Mouse (Mus musculus): ENCODE data around the gene Prcd.

The Prcd gene

DNA sequence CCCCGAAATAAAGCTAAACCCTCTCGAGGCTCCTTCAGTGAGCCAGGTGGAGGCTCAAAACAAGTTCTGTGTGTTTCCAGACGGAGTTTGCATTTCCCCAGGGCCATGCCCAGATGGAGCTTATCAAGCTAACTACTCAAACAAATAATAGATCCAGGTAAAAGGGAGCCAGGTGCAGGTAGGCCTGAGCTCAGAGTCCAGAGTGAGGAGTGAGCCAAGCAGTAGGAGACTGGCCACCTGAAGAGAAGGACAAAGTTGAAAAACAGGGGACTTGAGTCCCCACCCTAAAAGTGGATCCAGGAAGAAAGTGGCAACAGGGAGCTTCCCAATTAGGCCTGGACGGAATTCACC is 40.5 kb downstream of the Prcd start:
- no peak for DNase-seq (ENCODE audit: low spot score)

DNA sequence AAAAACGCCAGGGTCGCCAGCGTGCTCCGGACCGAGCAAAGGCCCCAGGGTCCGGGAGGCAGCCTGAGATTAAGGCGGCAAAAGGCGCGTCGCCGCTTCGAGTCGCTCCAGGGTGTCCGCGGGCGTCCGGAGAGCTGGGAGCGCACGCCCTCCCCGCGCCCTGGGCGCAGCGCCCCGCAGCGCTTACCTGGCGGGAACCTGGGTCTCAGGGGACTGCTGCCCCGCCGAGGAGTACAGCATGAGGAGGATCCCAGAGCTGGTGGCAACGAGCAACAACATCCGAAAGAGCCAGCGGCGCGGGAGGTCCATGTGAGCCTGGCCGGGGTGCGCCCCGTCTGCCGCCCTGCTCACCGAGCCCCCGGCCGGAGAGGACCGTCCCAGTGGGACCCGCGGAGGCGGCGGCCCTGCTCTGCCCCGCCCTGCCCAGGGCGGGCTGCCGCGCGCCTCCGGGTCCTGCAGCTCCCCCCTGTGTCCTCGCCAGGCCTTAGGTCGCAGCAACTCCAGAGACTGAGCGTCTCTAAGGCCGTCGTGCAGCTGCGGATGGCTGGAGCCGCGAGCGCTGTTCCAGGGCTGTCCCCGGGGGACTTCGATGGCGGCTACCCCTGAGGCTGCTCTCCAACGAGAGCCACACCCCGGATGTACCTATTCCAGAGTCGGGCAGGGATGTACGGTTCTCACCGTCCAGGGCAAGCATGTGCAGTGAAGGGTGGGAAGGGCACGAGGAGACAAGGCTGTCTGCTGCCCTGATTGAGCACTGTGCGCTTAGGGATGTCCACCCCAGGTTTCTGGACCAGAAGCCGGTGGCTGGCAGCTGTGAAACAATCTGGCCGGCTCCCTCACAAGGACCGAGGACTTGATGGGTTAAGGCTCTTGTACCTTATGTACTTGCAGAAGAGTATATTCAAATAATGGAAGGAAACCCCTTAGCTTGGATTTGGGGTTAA is 41.2 kb downstream of the Prcd start:
- no peak for DNase-seq (ENCODE audit: low spot score)

DNA sequence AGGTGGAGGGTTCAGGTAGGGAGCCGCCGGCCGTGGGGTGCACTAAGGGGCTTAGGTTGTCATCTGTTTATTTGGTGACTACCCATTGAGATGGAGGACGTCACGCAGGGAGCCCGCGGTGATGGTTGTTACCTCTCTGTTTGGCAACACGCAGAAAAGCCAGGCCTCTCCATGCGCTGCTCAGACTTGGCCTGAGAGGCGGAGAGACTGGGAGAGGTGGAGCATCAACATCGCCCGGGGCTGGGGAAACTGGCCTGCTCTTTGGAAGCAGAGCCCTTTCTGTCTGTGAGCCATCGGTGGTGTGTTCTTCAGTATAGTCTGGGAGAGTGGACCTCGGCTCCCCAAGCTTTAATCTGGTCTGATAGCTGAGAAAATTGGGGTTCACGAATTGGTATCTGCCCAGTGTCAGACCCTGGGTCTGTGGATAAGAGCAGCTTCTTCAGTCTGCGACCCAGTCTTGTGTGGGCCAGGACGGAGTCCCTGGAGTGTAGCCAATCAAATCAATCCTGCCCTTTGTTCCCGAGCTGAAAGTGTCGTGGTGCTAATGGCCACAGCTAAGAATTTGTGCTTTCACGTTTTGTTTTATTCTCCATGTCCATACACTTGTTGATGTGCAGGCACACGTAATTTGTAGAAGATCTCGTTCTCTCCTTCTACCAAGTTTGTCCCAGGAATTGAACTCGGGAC is 42.0 kb downstream of the Prcd start:
- DNase-seq (ENCODE audit: low spot score), result no peak

DNA sequence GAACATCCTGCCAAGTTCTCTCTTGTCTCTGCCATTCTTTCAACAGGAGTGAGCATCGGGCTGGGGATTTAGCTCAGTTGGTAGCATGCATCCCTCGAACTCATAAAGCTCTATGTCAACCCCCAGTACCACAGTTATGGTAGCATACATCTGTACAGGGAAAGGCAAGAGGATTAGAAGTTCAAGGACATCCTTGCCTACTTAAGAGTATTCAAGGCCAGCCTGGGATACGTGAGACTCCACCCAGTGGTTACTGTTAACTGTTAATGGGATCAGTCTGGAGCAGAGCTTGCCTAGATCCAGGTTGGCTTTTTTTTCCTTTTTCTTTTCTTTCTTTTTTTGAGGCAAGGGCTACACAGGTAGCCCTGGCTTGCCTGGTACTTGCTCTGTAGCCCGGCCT is 43.1 kb downstream of the Prcd start:
- no peak for DNase-seq (ENCODE audit: low spot score)

DNA sequence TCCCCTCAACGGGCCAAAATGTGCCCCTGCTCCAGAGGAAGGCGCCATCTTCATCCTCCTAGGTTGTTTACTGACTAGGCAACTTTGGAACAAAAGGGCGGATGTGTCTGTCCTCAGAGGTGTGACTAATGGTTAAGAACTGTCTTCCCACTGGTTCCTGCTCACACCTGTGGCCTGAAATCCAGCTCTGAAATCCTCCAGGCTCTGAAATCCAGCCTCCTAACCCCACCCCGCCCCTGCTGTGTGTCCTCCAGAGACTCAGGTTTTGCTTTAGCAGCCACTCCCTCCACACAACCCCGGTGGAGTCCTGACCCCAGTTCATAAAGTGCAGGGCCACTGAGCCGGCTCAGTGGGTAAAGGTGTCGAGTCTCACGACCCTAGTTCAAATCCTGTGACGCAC is 44.2 kb downstream of the Prcd start:
- DNase-seq (ENCODE audit: low spot score), result no peak

DNA sequence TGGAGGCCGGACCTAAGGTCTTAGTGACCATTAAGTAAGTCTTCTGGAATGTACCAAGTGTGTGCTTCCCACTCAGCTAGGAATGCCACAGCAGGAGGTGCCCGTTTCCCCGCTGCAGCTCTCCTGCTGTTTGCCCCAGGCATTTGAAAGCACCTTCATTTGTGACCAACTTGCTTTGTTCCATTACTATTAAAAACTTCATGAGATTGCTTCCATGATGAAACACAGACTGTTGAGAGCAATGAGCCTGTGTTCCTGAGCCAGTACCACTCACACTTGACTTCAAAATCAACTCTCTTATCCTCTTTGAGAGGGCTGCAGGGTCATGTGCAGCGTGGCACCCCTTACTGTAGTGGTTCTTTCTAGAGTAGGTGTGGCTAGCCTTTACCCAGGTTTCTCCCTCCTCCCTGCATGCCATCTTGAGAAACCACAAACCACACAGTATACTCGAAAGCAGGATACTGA is 48.1 kb downstream of the Prcd start:
- no peak for DNase-seq (ENCODE audit: low spot score)

DNA sequence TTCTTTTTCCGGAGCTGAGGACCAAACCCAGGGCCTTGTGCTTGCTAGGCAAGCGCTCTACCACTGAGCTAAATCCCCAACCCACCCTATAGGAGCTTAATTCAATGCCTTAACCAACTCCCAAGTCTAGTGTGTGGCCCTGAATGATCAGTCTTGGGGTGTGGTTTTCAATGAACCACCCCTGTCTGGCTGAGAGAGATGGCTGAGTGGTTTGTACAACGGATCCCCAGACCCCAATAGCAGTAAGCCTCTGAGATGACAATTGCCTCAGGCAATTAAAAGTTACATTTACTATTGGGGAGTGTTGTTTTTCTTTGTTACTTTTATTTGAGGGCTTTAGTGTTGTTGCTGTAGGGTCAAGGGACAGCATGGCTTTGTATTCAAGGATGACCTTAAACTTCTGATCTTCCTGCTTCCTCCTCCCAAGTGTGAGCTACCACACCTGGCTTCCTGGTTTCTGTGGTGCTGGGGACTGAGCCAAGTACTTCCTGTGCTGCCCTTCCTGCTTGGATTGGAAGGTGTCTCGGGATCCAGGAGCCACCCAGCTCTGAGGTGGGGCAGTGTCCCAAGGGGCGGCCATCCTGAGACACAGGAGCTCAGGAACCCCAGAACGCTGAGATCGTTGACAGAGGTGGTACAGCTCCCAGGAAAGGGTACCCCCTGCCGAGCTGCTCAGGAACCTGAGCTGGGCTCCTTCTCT is 51.2 kb downstream of the Prcd start:
- no peak for DNase-seq (ENCODE audit: low spot score)

DNA sequence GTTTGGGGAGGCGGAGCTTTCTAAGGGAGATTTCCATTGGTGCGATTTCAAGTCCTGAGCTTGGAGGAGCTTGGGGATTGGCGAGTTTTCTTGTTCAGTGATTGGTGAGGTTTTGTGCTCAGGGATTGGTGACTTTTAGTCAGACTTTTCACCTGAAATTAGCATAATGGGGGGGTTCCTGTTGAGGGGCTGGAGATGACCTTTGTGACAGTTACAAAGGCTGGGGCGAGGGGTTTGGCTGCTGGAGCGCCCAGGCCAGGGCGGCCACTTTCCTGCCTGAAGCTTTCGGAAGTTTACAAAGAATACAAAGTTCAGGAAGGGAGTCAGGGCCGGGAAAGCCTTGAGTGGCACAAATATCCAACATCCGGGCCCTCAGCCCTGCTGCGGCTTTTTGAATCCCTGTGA is 51.9 kb downstream of the Prcd start:
- no peak for DNase-seq (ENCODE audit: low spot score)

DNA sequence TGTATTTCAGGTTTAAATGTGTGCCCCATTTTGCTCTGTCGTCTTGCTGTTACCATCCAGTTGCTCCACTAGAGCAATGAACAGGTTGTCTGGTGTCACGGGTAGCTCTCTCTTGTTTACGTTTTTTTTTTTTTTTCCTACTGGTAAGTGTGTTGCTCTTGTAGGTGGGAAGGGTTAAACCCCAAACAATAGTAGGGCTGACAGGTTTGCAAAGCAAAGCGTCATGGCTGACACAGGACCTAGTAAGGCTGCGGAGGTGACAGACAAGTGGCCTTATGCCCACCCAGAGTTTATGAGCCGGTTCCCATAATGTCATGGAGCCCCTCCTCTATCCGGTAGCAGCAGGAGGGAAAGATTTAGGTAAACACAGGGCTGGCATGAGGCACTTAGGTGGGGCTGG is 53.0 kb downstream of the Prcd start:
- no peak for DNase-seq (ENCODE audit: low spot score)

DNA sequence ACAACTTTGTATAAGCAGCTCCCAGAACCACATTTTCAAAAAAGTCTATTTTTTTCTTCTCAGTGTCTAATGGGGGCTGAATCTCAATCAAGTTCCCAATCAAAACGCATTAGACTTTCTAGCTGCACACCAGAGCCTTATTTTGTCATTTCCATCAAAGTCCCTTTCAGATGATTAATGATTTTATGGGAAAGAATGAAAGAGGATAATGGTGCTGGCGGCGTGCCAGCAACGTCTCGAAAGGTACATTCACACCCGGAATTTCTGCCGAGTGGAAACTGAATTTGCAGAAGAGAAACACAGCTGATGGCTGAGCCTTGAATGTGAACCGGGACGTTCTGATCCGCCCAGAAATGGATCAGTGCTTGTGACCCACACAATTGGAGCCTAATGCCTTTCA is 56.8 kb downstream of the Prcd start:
- DNase-seq (ENCODE audit: low spot score), result no peak

DNA sequence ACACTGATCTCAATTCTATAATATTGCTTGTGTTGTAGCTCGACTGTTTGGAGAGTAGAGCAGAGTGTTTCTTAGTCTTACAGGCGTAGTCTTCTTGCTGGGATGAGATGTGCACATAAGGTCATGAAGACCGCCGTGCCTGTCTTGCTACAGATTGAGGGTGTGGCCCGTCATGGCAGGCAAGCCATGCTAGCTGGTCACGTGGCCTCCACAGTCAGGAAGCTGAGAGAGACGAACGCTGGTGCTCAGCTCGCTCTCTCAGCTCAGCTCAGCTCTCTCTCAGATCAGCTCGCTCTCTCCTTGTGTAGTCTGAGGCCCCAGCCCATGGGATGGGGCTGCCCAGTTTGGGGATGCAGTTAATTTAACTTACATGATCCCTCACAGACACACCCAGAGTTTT is 57.5 kb downstream of the Prcd start:
- DNase-seq (ENCODE audit: low spot score), result no peak

DNA sequence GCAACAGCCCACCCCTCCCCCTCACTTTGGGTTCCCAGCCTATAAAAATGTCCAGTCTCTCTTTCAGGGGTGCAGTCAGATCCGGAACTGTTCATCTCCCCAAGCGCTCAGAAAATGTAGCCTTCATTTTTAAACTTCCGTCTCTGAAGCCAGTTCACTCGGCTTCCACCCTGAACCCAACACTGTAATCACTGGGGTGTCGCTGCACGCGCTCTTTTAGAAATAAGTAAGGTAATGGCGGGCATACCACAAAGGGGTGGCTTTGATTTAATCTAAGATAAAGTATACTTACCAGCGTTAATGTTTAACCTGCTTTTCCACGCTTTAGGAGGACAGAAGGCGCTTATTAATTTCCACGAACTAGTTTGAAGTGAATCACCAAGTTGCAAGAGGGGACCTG is 60.7 kb downstream of the Prcd start:
- DNase-seq (ENCODE audit: low spot score), result no peak

Data from ovary, postnatal 14 days (tissue).